Mouse (Mus musculus): ENCODE results near the gene Sstr5. TPM values are rescaled to one million over a fixed set of nuclear protein-coding genes. Genes with fewer than 3 reads are reported as not detected.

Gene Sstr5
- polyA plus RNA-seq, 1 experiment, result not detected

DNA sequence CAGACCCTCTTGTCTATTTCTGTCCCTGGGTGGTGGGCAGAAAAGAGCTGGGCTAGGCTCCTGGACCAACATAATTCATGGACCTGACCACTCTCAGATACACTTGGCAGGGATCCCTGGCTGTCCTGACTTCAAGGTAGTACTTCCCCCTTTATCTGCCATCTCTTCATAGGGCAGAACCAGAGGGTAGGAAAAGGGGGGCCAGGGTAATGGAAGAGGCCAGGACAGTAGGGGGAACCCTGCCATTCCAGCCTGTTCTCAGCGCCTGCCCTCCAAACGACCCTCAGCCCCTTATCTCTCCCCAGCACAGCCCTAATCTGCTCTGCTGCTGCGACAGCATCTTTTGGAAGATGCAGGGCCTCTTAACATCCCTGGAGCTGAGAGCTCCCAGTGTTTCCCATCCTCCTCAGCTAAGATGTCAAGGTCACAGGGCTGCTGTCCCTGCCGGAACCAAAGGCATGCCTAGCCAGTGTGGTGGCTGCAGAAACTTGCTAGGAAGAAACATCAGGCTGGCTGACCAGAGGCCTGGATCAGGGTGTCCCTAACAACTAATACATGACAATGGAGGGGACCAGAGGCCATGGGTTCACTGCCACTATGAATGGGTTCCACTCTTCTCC is 33.7 kb downstream of the Sstr5 start:
- H3K36me3 ChIP-seq (replicated peaks; ENCODE audit: low read length), result no peaks in the 10 kb centered on the region
- H3K9me3 ChIP-seq, result no peaks in the 10 kb centered on the region
- TF ChIP-seq FLI1 (IDR thresholded peaks at IDR 0.05; ENCODE audit: low read length) (no peak), GATA1 (IDR thresholded peaks at IDR 0.05; ENCODE audit: borderline replicate concordance, low read length) (no peak)
- H3K4me3 ChIP-seq (replicated peaks), result no peak overlapping the region
- H3K27me3 ChIP-seq (replicated peaks), result peaks cover 65% of the 10 kb centered on the region
- peaks cover 5% of the 10 kb centered on the region; the same call in 1 of the 2 replicates for H3K4me1 ChIP-seq

DNA sequence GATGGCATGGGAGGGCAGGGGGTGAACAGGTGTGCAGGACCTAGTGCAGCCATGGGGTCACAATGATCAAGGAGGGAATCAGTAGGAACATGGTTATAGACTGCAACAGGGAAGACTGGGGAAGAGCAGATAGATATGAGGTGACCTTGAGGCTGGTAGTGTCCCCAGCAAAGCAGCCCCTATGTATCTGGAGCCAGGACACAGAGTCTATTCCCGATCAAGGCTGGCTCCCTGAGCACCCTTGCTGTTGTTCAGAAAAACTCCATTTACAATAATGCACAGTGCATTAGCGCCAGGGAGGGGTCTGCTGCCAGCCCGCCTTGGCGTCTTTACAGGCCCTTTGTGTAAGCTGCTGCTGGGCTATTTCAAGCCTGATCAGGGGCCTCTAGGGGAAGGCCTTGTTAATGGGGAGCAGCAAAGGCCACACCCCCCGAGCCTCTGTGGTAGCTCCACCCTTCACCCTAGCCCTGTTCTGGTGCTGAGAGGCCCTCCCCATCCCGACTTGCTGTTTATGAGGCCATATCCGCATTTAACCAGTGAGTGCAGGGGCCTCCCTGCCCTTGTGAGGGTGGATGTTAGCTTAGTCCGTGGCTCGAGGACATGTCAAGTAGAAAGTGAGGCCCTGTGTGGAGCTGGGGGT is 34.7 kb downstream of the Sstr5 start:
- TF ChIP-seq FLI1 (IDR thresholded peaks at IDR 0.05; ENCODE audit: low read length) (no peak), GATA1 (IDR thresholded peaks at IDR 0.05; ENCODE audit: borderline replicate concordance, low read length) (no peak)
- Histone ChIP-seq H3K9me3 (no peaks in the 10 kb centered on the region), H3K27me3 (replicated peaks) (peaks cover 66% of the 10 kb centered on the region)

DNA sequence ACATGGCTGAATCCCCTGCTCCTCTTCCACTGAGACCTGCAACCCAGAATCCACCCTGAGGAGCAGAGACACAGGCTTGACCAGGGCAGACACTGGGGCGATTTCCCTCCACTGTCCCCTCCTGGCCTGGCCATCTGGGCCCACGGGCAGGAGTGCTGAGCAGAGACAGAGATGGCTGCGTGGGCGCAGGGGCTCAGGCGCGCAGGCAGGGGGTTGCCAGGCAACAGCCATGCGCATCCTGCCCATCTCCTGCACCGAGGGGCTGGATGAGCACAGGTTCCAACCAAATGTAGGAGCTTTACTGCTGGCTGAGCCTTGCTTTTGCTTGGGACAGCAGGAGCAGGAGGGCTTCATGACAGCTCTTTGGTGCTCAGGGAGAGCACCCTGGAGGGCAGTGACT is 40.5 kb downstream of the Sstr5 start:
- Histone ChIP-seq H3K9me3 (no peaks in the 10 kb centered on the region), H3K4me1 (no peaks in the 10 kb centered on the region), H3K27me3 (replicated peaks) (peaks cover 66% of the 10 kb centered on the region), H3K4me3 (replicated peaks) (no peak overlapping the region), H3K36me3 (replicated peaks; ENCODE audit: low read length) (no peaks in the 10 kb centered on the region)
- TF ChIP-seq FLI1 (IDR thresholded peaks at IDR 0.05; ENCODE audit: low read length), result no peak
- TF ChIP-seq GATA1 (IDR thresholded peaks at IDR 0.05; ENCODE audit: borderline replicate concordance, low read length), result no peak

More for the DNA sequence above, 34.7 kb downstream of the Sstr5 start:
- H3K36me3 ChIP-seq (replicated peaks; ENCODE audit: low read length), result no peaks in the 10 kb centered on the region
- peaks cover 5% of the 10 kb centered on the region; the same call in 1 of the 2 replicates for H3K4me1 ChIP-seq
- H3K4me3 ChIP-seq (replicated peaks), result no peak overlapping the region

DNA sequence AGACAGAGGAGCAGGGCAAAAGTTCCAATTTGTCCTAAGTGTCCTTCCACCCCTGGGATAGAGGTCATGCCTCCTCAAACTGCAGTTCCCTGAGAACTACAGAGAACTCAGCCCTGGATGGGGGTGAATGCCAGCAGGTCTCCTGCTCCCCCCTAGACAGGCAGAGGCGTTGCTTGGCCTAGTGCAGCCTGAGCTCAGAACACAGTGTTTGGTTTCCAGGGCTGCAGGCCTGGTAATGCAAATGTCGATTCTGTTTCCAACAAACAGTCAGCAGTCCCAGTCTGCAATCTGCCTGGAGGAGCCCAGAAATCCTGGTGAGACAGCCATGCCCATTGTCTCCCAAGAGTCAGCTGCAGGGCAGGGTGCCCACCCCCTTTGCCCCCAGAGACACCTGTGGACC is 42.8 kb downstream of the Sstr5 start, which contains the start of gene Tekt4:
Gene Tekt4 (plus strand): TSS at position 344 of the 400 bp plus-strand sequence.
- Histone ChIP-seq H3K36me3 (replicated peaks; ENCODE audit: low read length) (no peaks in the 10 kb centered on the region), H3K9me3 (no peaks in the 10 kb centered on the region), H3K4me3 (replicated peaks) (no peak within 1 kb of the TSS), H3K27me3 (replicated peaks) (peaks cover 84% of the 10 kb centered on the region), H3K4me1 (no peaks in the 10 kb centered on the region)
- TF ChIP-seq FLI1 (IDR thresholded peaks at IDR 0.05; ENCODE audit: low read length) (no peak), GATA1 (IDR thresholded peaks at IDR 0.05; ENCODE audit: borderline replicate concordance, low read length) (no peak)

GRCm38 (mm10) chr17:25452246-25452965 is 44.7 kb downstream of the Sstr5 start:
- H3K36me3 ChIP-seq (replicated peaks; ENCODE audit: low read length), result no peaks in the 10 kb centered on the region
- peaks cover 82% of the 10 kb centered on the region for H3K27me3 ChIP-seq (replicated peaks)
- H3K4me1 ChIP-seq, result no peaks in the 10 kb centered on the region
- no peaks in the 10 kb centered on the region for H3K9me3 ChIP-seq
- TF ChIP-seq GATA1 (IDR thresholded peaks at IDR 0.05; ENCODE audit: borderline replicate concordance, low read length), result no peak
- no peak for TF ChIP-seq FLI1 (IDR thresholded peaks at IDR 0.05; ENCODE audit: low read length)
- no peak overlapping the region for H3K4me3 ChIP-seq (replicated peaks)

DNA sequence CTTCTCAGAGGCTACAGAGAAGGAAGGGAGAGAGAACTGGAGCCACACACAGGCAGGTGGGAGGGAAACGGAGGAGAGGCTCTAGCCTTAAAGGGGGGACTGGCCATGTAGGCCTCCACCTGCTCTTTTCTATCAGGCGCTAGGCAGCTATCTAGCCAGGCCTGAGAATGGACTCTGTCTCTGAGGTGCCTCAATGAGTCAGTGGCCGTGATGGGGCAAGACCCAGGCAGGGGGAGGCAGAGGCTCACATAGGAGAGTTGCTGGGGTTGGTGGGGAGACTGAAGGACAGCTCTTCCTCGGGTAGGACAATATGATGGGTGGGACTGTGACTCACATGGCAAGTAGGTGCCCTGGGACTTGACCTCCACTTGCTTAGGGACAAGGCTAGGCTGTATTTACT is 46.8 kb downstream of the Sstr5 start:
- Histone ChIP-seq H3K4me1 (no peaks in the 10 kb centered on the region), H3K27me3 (replicated peaks) (peaks cover 80% of the 10 kb centered on the region), H3K4me3 (replicated peaks) (no peak overlapping the region), H3K9me3 (no peaks in the 10 kb centered on the region), H3K36me3 (replicated peaks; ENCODE audit: low read length) (no peaks in the 10 kb centered on the region)
- no peak for TF ChIP-seq GATA1 (IDR thresholded peaks at IDR 0.05; ENCODE audit: borderline replicate concordance, low read length)
- TF ChIP-seq FLI1 (IDR thresholded peaks at IDR 0.05; ENCODE audit: low read length), result no peak

DNA sequence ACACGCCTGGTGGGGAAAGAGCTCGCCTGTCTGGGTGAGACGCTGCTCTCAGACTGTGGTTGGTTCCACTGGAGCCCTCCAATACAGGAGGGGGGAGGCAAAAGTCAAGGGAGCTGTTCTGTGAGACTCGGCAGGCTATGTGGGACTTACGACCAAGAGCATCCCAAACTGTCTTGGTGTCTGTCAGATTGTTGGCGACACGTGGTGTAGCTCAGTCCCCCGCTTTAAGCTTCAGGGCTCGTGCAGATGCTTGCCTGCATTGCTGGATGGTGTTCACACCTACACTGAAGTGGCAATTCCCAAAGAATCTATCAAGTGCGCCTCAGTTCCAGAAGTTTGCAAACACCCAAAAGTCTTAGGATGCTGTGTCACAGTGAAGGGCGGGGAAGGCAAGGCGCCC is 49.2 kb downstream of the Sstr5 start:
- TF ChIP-seq GATA1 (IDR thresholded peaks at IDR 0.05; ENCODE audit: borderline replicate concordance, low read length) (no peak), FLI1 (IDR thresholded peaks at IDR 0.05; ENCODE audit: low read length) (no peak)
- H3K4me3 ChIP-seq (replicated peaks), result no peak overlapping the region
- no peaks in the 10 kb centered on the region for H3K36me3 ChIP-seq (replicated peaks; ENCODE audit: low read length)
- H3K9me3 ChIP-seq, result no peaks in the 10 kb centered on the region
- H3K4me1 ChIP-seq, result no peaks in the 10 kb centered on the region
- H3K27me3 ChIP-seq (replicated peaks), result peaks cover 85% of the 10 kb centered on the region

DNA sequence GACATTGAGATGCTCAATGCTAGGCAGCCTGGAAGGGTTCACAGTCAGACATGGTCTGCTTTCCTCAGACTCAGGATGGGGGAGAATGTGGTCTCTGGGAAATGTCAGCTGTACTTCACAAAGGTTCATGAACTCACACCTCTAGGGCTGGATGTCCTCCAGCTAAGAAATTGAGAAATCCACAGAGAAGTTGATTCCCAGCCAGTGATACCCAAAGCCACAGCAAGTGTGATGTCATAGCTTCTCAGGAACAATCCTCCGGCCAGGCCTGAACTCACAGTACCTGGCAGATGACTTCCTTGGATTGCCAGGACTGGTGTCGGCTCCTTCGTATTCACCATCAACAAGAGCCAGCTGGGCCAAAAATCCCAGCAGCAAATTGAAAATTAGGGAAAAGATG is 51.2 kb downstream of the Sstr5 start:
- no peak for TF ChIP-seq FLI1 (IDR thresholded peaks at IDR 0.05; ENCODE audit: low read length)
- no peak for TF ChIP-seq GATA1 (IDR thresholded peaks at IDR 0.05; ENCODE audit: borderline replicate concordance, low read length)
- H3K36me3 ChIP-seq (replicated peaks; ENCODE audit: low read length), result no peaks in the 10 kb centered on the region
- no peaks in the 10 kb centered on the region for H3K9me3 ChIP-seq
- no peaks in the 10 kb centered on the region for H3K4me1 ChIP-seq
- H3K27me3 ChIP-seq (replicated peaks), result peaks cover 85% of the 10 kb centered on the region
- no peak overlapping the region for H3K4me3 ChIP-seq (replicated peaks)

- H3K4me1 ChIP-seq, result no peaks in the 10 kb centered on the region
- H3K36me3 ChIP-seq (replicated peaks; ENCODE audit: low read length), result no peaks in the 10 kb centered on the region
- H3K4me3 ChIP-seq (replicated peaks), result no peak overlapping the region
- no peaks in the 10 kb centered on the region for H3K9me3 ChIP-seq
- peaks cover 85% of the 10 kb centered on the region for H3K27me3 ChIP-seq (replicated peaks)
- TF ChIP-seq GATA1 (IDR thresholded peaks at IDR 0.05; ENCODE audit: borderline replicate concordance, low read length), result no peak
- TF ChIP-seq FLI1 (IDR thresholded peaks at IDR 0.05; ENCODE audit: low read length), result no peak
Measured at GRCm38 (mm10) chr17:25445074-25445473, 52.0 kb downstream of the Sstr5 start.

GRCm38 (mm10) chr17:25442889-25443288 is 54.2 kb downstream of the Sstr5 start:
- Histone ChIP-seq H3K36me3 (replicated peaks; ENCODE audit: low read length) (no peaks in the 10 kb centered on the region), H3K4me3 (replicated peaks) (no peak overlapping the region), H3K9me3 (peaks cover 2% of the 10 kb centered on the region; the same call in 1 of the 2 replicates), H3K4me1 (no peaks in the 10 kb centered on the region), H3K27me3 (replicated peaks) (peaks cover 77% of the 10 kb centered on the region)
- no peak for TF ChIP-seq FLI1 (IDR thresholded peaks at IDR 0.05; ENCODE audit: low read length)
- TF ChIP-seq GATA1 (IDR thresholded peaks at IDR 0.05; ENCODE audit: borderline replicate concordance, low read length), result no peak

Data from megakaryocyte, embryonic 14.5 days (primary cell).